Mouse (Mus musculus) intestine, postnatal 0 days (tissue): Measurements from ENCODE around the gene Ifi27l2a. TPM values are rescaled to one million over a fixed set of nuclear protein-coding genes. Genes with fewer than 3 reads are reported as not detected.

Source experiments
- ATAC-seq: fragments of 200-750 bp; cut with Nextera tagmentation; 2 replicates; pipeline ENCODE4 v1.8.0; 2017; ENCODE audit warnings: mild to moderate bottlenecking, moderate TSS enrichment, moderate library complexity
- H3K27ac ChIP-seq: fragments of 300-500 bp; sonication (generic); 2 replicates; pipeline ENCODE4 v1.5.1; 2014; ENCODE audit warnings: mild to moderate bottlenecking, low read depth, low read length, moderate library complexity
- H3K27me3 ChIP-seq: fragments of 300-500 bp; sonication (generic); replicated peaks from 2 replicates; pipeline ENCODE4 v1.6.1; 2014; ENCODE audit warnings: low read length, mixed read lengths; ENCODE audit not compliant: control insufficient read depth, insufficient read depth
- H3K36me3 ChIP-seq: fragments of 300-500 bp; sonication (generic); 2 replicates; pipeline ENCODE4 v1.6.1; 2014; ENCODE audit warnings: mild to moderate bottlenecking, moderate library complexity; ENCODE audit not compliant: control insufficient read depth, insufficient read depth
- H3K4me1 ChIP-seq: fragments of 300-500 bp; sonication (generic); replicated peaks from 2 replicates; pipeline ENCODE4 v1.6.1; 2014; ENCODE audit warnings: antibody characterized with exemption, low read length, mixed read lengths; ENCODE audit not compliant: control insufficient read depth, insufficient read depth
- H3K4me2 ChIP-seq: fragments of 300-500 bp; sonication (generic); replicated peaks from 2 replicates; pipeline ENCODE4 v1.6.1; 2014; ENCODE audit warnings: low read depth, mild to moderate bottlenecking, moderate library complexity
- H3K4me3 ChIP-seq: fragments of 300-500 bp; sonication (generic); 2 replicates; pipeline ENCODE4 v1.5.1; 2014; ENCODE audit warnings: low read depth, low read length
- H3K9ac ChIP-seq: fragments of 300-500 bp; sonication (generic); 2 replicates; pipeline ENCODE4 v1.6.1; 2014; ENCODE audit warnings: mild to moderate bottlenecking, low read depth, low read length
- H3K9me3 ChIP-seq: fragments of 300-500 bp; sonication (generic); 2 replicates; pipeline ENCODE4 v1.6.1; 2016; ENCODE audit warnings: mixed run types; ENCODE audit not compliant: control insufficient read depth
- CTCF ChIP-seq: sonication (generic); IDR thresholded peaks from 2 replicates; pipeline ENCODE4 v1.5.1; 2016; ENCODE audit warnings: low read depth, mild to moderate bottlenecking, control low read depth, antibody characterized with exemption, moderate library complexity
- WGBS: fragments of 180-500 bp; shearing (Covaris S2); extraction: QIAGEN DNeasy Blood & Tissue Kit; methylation state at CpG from one replicate; pipeline ENCODE4 v1.1.7; 2014; 5-methylcytosine and 5-hydroxymethylcytosine counted together
- polyA plus RNA-seq: library from polyadenylated mRNA; unstranded; fragments of >200 nt; fragmentation: Nextera tagmentation; extraction: Ambion mirVana; gene quantifications from 2 replicates; pipeline ENCODE4 v1.2.1, GENCODE M21; 2015

The Ifi27l2a gene
- polyA plus RNA-seq, 1 experiment from 2014 or later: 95.5 TPM

DNA sequence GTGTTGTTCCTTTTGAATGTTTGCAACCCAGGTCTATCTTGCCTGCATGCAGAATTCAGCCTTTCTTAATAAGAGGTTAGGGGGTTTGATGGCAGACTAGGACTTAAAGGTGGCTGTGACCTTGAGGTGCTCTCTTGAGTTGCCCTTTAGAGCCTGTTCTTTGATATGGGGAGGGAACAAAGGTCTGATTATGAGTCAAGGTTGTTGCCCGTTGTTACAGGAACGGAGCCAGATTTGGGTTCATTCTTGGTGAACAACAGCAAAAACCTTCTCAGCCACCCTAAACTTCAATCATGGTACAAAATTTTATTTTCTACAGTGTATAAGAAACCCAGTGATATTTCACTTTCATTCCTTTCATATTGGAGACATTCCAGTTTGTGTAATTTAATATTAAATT lies 10.1 kb downstream of the Ifi27l2a start:
- no peak for TF ChIP-seq CTCF
- 61% methylated on average over 2 of the region's 2 CpGs for WGBS
- ATAC-seq: no peak
- Histone ChIP-seq H3K4me2 (no peak overlapping the region), H3K27me3 (no peaks in the 10 kb centered on the region), H3K9me3 (no peaks in the 10 kb centered on the region), H3K27ac (peak overlapping the region; percentile 57; the same call in 1 of the 2 replicates), H3K4me1 (peaks cover 5% of the 10 kb centered on the region; the same call in 1 of the 2 replicates), H3K36me3 (peaks cover 6% of the 10 kb centered on the region; the same call in 1 of the 2 replicates), H3K9ac (no peak overlapping the region), H3K4me3 (no peak overlapping the region)

DNA sequence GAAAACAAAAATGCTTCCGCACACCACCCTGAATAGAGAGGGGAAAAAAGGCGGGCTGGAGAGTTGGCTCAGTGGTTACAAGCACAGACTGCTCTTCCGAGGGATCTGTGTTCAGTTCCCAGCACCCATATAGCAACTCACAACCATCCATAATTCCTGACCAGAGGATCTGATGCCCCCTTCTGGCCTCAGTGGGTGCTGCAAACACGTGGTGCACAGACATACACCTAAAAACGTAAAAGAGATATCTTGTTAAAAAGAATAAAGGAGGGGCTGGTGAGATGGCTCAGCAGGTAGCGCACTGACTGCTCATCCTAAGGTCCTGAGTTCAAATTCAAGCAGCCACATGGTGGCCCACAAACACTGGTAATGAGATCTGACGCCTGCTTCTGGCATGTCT lies 16.8 kb downstream of the Ifi27l2a start:
- no peak for ATAC-seq
- no peaks in the 10 kb centered on the region for H3K27me3 ChIP-seq
- H3K27ac ChIP-seq: no peak overlapping the region
- WGBS: 92% methylated on average over 7 of the region's 7 CpGs
- H3K4me2 ChIP-seq: no peak overlapping the region
- H3K4me1 ChIP-seq: 0 out of 2 replicates have a peak, but pooled peaks cover 8% of the 10 kb centered on the region
- H3K9ac ChIP-seq: no peak overlapping the region
- peak; percentile 31 for TF ChIP-seq CTCF
- peaks cover 17% of the 10 kb centered on the region; the same call in 1 of the 2 replicates for H3K36me3 ChIP-seq
- H3K9me3 ChIP-seq: no peaks in the 10 kb centered on the region
- no peak overlapping the region for H3K4me3 ChIP-seq

DNA sequence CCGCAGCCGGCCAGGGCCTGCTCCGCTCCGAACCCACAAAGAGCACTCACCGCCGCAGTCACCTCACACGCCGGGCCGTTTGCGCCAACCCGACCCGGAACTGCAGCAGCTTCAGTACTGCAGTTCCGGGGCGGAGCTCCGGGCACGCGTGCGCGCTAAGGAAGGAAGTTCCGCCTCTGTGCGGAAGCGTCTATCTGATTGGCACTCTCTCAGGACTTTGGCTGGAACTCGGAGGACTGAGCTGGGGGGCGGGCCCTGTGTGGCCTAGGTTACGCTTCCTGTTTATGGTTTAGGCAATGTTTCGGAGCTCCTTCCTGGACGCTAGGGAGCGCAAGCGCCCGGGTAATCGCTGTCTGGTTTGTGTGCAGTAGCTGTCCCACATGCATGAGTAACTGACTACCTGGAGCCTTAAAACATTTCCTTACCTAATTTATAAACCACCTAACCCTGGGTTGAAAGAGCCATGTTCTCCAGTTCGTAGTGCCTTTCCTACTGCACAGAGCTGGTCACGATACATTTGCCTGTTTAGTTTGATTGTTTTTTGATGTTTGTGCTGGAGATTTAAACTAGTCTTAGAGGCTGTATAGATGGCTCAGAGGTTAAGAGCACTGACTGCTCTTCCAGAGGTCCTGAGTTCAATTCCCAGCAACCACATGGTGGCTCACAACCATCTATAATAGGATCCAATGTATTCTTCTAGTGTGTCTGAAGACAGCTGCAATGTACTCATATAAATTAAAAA lies 17.6 kb downstream of the Ifi27l2a start, which contains the start of gene Ddx24:
Gene Ddx24, minus strand, starts transcription at position 102 of the 742 bp plus-strand sequence.
- H3K9ac ChIP-seq: peak within 1 kb of the TSS; percentile 72
- under 1% methylated on average over 33 of the region's 33 CpGs for WGBS
- H3K36me3 ChIP-seq: peaks cover 17% of the 10 kb centered on the region; the same call in 1 of the 2 replicates
- no peaks in the 10 kb centered on the region for H3K27me3 ChIP-seq
- peak; percentile 100 for ATAC-seq
- peak within 1 kb of the TSS; percentile 73 for H3K4me2 ChIP-seq
- no peaks in the 10 kb centered on the region for H3K9me3 ChIP-seq
- H3K4me3 ChIP-seq: peak within 1 kb of the TSS; percentile 69
- H3K27ac ChIP-seq: 0 out of 2 replicates have a peak within 1 kb of the TSS, but pooled peaks have one; percentile 36
- 0 out of 2 replicates have a peak, but pooled peaks cover 8% of the 10 kb centered on the region for H3K4me1 ChIP-seq
- peak; percentile 92 for TF ChIP-seq CTCF

DNA sequence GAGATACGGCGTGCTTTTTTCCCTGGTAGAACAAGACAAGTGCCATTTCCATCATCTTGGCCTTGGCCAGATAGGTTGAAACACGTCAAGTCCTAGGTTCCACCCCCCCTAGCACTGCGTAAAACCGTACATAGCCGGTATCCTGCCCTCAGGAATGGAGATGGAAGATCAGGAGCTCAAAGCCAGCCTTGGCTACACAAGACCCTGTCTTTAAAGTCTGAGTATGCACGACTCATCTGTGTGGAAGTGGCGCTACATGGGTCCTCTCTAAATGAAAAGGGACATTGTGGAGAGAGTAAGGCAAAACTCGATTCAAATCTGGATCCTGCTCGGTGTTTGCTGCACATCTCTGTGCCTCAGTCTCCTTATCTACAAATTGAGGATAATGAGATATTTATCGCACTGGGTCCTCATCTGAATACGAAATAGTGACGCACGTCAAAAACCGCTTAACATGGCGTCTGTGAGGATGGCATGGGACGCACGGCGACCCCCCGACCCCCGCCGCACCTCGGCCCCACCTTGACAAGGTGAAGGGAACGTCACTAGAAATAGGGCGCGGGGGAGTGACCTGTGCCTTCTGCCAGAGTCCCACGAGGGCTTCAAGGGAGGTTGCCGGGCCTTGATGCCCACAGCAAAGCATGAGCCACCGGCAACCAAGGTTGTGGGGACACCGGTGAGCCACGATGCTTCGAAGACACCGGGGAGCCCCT lies 18.3 kb downstream of the Ifi27l2a start:
- Histone ChIP-seq H3K27me3 (no peaks in the 10 kb centered on the region), H3K4me1 (0 out of 2 replicates have a peak, but pooled peaks cover 8% of the 10 kb centered on the region), H3K4me2 (peak overlapping the region; percentile 73), H3K9me3 (no peaks in the 10 kb centered on the region), H3K36me3 (peaks cover 17% of the 10 kb centered on the region; the same call in 1 of the 2 replicates), H3K9ac (peak overlapping the region; percentile 72), H3K27ac (0 out of 2 replicates have a peak overlapping the region, but pooled peaks have one; percentile 36), H3K4me3 (peak overlapping the region; percentile 69)
- no peak for TF ChIP-seq CTCF
- 9% methylated on average over 33 of the region's 33 CpGs for WGBS
- peak; percentile 25 for ATAC-seq

DNA sequence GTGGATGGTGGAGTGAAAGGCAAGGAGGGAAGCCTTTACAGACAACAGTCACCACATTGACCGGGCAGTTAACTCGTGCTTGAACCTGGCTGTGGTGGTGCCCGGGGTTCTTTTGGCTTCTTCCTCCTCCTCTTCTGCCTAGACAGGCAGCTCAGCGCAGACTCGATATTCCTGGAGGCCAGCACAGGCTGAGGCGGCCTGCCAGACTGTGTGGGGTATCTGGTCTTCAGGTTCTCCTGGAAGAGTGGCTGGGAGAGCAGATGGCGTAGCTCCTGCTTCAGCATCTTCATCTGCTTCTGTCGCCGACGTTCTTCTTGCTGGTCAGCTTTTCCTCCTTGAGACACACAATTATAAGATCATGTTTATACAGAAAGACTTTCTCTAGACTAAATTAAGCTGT lies 35.3 kb downstream of the Ifi27l2a start:
- Histone ChIP-seq H3K4me3 (no peak overlapping the region), H3K27ac (no peak overlapping the region), H3K4me2 (no peak overlapping the region), H3K27me3 (no peaks in the 10 kb centered on the region), H3K4me1 (no peaks in the 10 kb centered on the region), H3K9me3 (no peaks in the 10 kb centered on the region), H3K9ac (no peak overlapping the region), H3K36me3 (peaks cover 85% of the 10 kb centered on the region)
- WGBS: 90% methylated on average over 10 of the region's 10 CpGs
- TF ChIP-seq CTCF: no peak
- no peak for ATAC-seq

DNA sequence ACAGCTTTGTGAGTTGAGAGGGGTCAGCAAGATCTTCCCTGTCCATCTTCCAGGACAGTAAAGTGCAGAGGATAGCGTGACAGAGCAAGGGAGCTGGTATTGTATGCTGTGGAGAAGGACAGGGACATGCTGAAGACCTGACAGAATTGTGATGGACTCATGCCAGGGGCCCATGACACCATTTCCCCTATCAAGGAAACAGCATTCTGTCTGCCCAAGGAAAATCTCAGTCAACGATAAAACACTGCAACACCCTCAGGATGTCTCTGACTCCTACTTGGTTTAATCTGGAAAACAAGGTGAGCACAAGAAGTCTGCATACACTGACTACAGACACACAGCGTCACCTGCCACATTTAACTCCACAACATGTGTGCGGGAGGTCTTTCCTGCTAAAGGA lies 35.8 kb downstream of the Ifi27l2a start, which contains the start of gene 9330161L09Rik:
Gene 9330161L09Rik, minus strand, starts transcription at position 101 of the 400 bp plus-strand sequence.
- WGBS: 90% methylated on average over 4 of the region's 4 CpGs
- Histone ChIP-seq H3K36me3 (peaks cover 80% of the 10 kb centered on the region), H3K9ac (no peak within 1 kb of the TSS)

More for the DNA sequence above, 35.8 kb downstream of the Ifi27l2a start, which contains the start of gene 9330161L09Rik:
- no peak within 1 kb of the TSS for H3K4me2 ChIP-seq
- no peak for ATAC-seq
- no peaks in the 10 kb centered on the region for H3K27me3 ChIP-seq
- no peak within 1 kb of the TSS for H3K4me3 ChIP-seq
- no peak for TF ChIP-seq CTCF
- no peaks in the 10 kb centered on the region for H3K4me1 ChIP-seq
- no peaks in the 10 kb centered on the region for H3K9me3 ChIP-seq
- H3K27ac ChIP-seq: no peak within 1 kb of the TSS
